Mouse (Mus musculus) T-cell, adult 2 months (primary cell): ENCODE data around the gene Olfr62.

Source experiments
- DNase-seq: peaks from one replicate; pipeline ENCODE4 v3.0.0; 2022; ENCODE audit warnings: low spot score

The Olfr62 gene

GRCm38 (mm10) chr4:118658652-118659051, at the start of gene Olfr62:
Gene Olfr62 (plus strand): TSS chr4:118658952.
- no peak for DNase-seq

GRCm38 (mm10) chr4:118609836-118610235, 48.9 kb upstream of the Olfr62 start:
- DNase-seq = no peak

DNA sequence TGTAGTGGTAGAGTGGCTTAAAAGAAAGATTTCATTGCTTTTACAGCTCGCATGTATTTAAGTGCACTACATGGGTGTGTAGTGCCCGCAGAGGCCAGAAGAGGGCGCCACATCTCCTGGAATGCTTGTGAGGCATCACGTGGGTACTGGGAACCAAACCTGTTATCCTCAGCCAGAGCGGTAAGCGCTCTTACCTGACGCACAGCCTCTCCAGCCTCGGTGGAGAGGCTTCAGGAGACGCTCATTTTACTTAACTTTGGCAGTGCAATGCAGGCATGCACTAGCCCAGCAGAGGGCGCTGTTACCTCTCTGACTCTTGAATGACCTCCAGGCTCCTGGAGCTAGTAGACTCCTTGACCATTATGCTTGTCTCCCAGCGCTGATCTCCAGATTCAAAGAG, 46.1 kb upstream of the Olfr62 start:
- peak; percentile 15 for DNase-seq

DNA sequence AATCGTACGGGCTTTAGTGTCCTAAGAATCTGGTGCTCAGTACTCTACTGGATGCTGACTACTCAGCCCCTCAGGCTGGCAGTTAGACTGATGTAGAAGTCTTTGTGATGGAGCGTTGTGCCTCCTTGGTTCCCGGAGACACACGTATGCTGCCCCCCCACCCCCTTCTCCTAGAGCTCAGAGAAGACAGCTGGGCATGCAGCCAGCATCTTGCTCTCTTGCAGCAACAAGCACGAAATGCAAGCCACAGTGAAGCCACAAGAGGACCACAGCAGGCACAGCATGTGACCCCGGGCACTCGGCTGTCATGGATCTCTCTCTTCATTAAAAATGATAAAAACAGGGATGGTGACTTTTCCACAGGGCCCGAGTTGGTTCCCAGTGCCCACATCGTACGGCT, 43.3 kb upstream of the Olfr62 start:
- DNase-seq = no peak

DNA sequence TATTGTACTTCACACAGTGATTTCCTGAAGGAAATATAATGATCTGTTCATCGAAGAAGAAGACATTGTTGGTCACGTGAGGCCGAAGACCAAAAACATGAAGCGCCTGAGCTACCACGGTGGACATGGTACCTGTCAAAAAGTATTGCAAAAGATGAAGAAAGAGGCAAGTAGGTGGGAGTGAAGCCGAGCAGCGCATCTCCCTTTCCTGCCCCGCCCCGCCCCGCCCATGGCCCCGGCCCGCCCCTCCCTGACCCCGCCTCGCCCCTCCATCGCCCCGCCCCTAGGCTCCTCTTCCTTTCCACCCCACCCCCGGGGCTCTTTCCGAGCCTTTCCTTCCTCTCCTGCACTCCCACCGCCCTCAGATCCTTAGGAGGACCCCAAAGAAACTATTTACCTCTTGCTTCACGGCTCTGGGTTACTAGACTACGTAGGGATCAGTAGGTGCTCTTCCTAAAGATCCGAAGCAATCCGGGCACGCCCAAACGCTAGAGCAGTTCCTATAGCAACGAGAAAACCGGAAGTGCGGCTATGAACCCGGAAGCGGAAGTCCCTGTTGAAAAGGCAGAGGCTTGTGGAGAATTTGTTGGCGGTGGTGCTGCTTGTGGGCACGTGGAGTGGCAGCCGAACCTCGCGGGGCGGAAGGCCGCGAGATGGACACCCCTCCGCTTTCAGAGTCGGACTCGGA, 38.3 kb upstream of the Olfr62 start, which contains the start of the genes Cfap57 and Ebna1bp2:
Gene Cfap57, minus strand, starts transcription at position 499 of the 688 bp plus-strand sequence.
Gene Ebna1bp2, plus strand, starts transcription at position 521 of the 688 bp plus-strand sequence.
- DNase-seq = peak; percentile 91

DNA sequence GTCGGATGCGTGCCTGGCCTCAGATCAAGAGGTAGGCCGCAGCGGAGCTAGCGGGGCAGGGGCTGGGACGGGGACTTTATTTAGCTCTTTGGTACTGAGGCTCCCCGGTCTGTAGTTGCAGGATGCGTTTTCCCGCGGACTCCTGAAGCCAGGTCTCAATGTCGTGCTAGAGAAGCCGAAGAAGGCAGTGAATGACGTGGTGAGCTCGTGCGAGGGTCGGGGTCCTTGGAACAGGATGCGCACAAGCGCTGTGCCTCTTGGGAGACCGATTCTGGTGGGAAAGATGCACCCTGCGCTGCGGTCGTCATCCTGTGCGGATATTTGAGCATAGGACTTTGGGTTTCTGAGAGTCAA, 37.8 kb upstream of the Olfr62 start:
- no peak for DNase-seq

GRCm38 (mm10) chr4:118621781-118622180, 37.0 kb upstream of the Olfr62 start:
- DNase-seq = no peak

- DNase-seq = no peak
These were observed 28.5 kb upstream of the Olfr62 start for GRCm38 (mm10) chr4:118630261-118630660.

DNA sequence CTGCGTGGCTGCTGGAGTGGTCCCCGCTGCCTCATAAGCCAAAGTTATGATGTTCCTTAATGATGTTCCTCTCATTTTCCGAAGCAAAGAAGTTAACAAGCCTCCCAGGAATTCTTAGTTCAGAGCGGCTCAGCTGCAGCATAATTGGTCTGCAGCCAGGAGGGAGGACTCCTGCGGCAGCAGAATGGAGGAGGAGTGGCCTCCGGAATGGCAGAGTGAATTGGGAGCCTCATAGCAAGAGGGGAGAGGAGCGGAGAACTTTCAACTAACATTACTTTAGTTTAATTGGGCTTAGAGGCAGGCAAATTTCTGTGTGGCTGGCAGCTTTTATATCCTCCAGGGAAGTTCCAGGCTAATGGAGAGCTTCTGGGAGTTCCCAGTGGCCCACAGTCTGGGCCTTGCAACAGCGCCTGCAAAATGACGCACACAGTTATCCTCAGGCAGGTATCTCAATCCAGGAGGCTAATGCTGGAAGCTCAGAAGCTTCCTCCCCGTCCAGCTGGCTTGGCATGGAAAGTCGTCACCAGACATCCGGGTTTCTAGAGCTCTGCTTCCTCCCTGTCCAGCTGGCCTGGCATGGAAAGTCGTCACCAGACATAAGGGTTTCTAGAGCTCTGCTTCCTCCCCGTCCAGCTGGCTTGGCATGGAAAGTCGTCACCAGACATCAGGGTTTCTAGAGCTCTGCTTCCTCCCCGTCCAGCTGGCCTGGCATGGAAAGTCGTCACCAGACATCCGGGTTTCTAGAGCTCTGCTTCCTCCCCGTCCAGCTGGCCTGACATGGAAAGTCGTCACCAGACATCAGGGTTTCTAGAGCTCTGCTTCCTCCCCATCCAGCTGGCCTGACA, 16.2 kb upstream of the Olfr62 start:
- no peak for DNase-seq

DNA sequence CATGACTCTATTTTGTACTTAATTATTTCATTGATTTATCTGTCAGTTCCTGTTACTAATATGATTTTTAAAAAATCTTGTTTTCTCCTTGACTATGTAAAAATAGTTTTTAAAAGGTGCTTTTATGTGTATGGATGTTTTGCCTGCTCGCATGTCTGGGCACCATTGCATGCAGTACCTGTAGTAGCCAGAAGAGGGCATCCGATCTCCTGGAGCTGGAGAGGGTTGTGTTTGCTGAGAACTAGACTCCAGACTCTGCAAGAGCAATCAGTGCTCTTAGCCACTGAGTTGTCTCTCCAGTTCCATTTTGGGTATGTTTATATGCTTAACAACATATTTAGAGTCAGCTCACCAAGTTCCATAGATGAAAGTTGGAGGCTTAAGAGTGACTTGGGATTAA, 13.5 kb upstream of the Olfr62 start:
- peak; percentile 35 for DNase-seq

DNA sequence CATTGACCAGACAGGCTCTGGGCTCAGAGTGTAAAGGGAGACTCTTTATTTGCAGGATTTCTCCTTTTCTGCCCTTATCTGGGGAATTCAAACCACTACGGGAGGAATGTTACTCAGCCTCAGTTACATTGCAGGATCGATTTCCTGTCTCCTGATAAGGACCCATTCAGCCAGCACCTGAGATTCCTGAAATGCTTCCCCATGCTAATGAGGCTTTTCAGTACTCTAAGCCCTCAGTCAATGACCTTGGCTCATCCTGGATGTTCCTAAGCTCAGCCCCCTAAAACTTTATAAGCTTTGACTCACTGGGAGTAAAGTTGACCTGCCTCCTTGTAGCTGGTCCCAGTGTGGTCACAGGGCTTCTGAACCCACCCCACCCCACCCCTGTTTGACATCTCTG, 28.3 kb downstream of the Olfr62 start:
- no peak for DNase-seq

DNA sequence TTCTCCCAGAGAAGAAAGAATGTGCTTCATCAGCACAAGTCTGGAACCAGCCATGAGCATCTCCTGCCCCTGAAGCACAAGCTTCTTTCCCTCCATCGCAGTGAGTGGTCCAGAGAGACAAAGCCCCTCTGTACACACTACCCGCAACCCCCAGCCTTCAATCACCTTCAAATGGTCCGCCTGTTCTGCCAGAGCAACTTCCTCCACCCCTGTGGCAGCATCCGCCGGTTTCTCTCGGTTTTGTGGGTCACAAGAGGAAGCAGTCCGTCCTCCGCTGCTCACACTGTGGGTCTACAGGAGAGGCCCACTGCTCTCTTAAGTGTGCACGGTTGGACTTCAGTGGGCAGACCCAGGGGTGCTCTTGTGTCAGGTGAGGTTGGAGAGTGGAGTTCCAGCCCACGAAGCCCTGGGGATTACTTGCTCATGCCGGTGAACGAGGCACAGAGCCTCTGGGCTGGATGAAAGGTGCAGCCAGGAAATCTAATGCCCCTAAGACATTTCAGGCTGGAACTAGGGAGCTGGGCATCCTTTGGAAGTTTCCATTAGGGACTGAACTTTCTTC, 33.7 kb downstream of the Olfr62 start, which contains the start of gene Olfr1342:
Gene Olfr1342, minus strand, starts transcription at position 345 of the 562 bp plus-strand sequence.
- no peak for DNase-seq

DNA sequence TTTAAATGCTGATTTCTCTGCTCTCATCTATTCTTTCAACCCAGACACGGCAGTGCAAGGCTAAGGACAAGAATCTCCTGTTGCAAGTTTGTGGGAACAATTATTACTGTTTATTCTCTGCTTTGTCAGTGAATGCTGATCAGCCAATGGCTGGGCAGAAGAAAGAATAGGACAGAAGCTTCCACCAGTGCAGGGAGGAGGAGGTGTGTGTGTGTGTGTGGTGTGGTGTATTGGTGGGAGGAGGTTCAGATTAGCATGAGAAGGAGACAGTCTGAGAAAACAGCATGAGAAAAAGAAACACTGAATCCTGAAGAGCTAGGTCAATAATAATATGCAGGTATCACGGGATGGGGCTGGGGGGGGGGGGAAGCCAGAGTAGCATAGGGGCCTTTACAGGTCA, 35.1 kb downstream of the Olfr62 start:
- no peak for DNase-seq

DNA sequence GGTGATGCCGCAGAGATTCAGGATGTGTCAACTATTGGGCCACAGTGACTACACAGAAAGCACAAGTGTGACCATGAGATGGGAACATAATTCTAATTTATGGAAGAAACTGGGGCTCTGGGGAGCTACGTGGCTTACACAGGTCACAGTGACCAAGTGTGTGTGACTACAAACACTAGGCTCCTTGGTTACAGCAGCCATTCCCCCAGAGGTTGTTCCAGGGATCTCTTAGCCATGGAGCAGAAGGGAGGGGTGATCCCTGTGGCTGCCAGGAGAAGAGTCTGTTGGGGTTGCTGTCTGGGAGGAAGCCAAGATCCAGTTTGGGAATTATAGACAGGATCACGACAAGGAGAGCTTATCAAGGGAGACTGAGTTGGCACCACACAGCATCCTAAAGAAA, 44.5 kb downstream of the Olfr62 start, which contains the start of gene Olfr1341:
Gene Olfr1341, plus strand, starts transcription at position 301 of the 400 bp plus-strand sequence.
- no peak for DNase-seq

GRCm38 (mm10) chr4:118708086-118708485, 49.3 kb downstream of the Olfr62 start:
- no peak for DNase-seq

DNA sequence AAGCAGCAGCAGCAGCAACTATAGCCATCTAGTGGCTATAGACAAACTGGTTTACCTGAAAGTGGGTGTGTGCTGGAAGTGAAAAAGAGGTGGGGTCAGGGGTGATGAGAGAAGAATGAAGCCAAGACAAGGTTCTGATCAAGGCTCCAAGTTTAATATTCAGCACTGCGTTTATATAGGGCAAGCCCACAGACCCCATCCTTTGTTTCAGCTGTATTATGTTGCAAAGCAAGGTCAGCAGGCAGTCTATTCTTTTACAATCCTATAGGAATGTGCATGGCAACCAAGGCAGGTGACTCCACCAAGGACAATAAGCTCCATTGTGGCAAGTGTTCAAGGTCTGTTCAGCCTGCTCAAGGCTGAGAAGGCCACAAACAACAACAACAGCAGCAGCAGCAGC, 52.9 kb downstream of the Olfr62 start:
- no peak for DNase-seq
